Mouse (Mus musculus) cerebellum, adult 2 months (tissue): Measurements from ENCODE around the gene Lrba.

Experiments used
- CTCF ChIP-seq: fragments of 200-500 bp; IDR thresholded peaks from 2 replicates; pipeline ENCODE4 v1.5.1; 2011; ENCODE audit warnings: low read depth, mild to moderate bottlenecking, control low read depth, low read length, moderate library complexity, borderline replicate concordance; ENCODE audit not compliant: insufficient read depth
- POLR2A ChIP-seq: fragments of 200-500 bp; IDR thresholded peaks from 2 replicates; pipeline ENCODE4 v1.6.1; 2011; ENCODE audit warnings: low read length, control low read depth, borderline replicate concordance; ENCODE audit not compliant: insufficient read depth

GRCm38 (mm10) chr3:86531531-86532269 lies 307.2 kb downstream of the Lrba start:
- no peak for TF ChIP-seq CTCF
- TF ChIP-seq POLR2A: no peak
